Mouse (Mus musculus) MEL (cell line): ENCODE measurements at regions not wholly inside any gene's neighbourhood (a gene's known extent, or its start where the extent isn't known, plus 50 kb on each side); places are given as distances from the start of the nearest gene placed in this dataset.

Experiments
- DNase-seq: peaks from one replicate; pipeline ENCODE4 v3.0.0; 2011; ENCODE audit warnings: low read depth, low spot score
- H3K27ac ChIP-seq: 2 replicates; pipeline ENCODE4 v1.5.1; 2012; ENCODE audit warnings: low read depth, mild to moderate bottlenecking, control low read depth, low read length, moderate library complexity; ENCODE audit not compliant: control insufficient read depth
- H3K27me3 ChIP-seq, 2 experiments: fragments of 150-350 bp in 1 of 2; sonication (generic) in 1 of 2; 2 replicates each; pipeline ENCODE4 v1.6.1; 2012; ENCODE audit warnings: low read length in 2 of 2, mild to moderate bottlenecking in 2 of 2, improper control_type of control experiment in 1 of 2, moderate library complexity in 1 of 2; ENCODE audit not compliant: insufficient read depth in 2 of 2, control insufficient read depth in 1 of 2
- H3K36me3 ChIP-seq, 2 experiments: 2 replicates each; pipeline ENCODE4 v1.6.1; 2012 to 2014; ENCODE audit warnings: low read length in 2 of 2, improper control_type of control experiment in 1 of 2, inconsistent platforms in 1 of 2, mild to moderate bottlenecking in 1 of 2; ENCODE audit not compliant: insufficient read depth in 2 of 2, control insufficient read depth in 1 of 2
- H3K4me1 ChIP-seq, 2 experiments: fragments of 150-350 bp in 1 of 2; sonication (generic) in 1 of 2; 2 replicates each; pipeline ENCODE4 v1.6.1; 2012; ENCODE audit warnings: low read length in 2 of 2, improper control_type of control experiment in 1 of 2, mild to moderate bottlenecking in 1 of 2; ENCODE audit not compliant: insufficient read depth in 2 of 2, control insufficient read depth in 1 of 2
- H3K4me3 ChIP-seq, 2 experiments: fragments of 150-350 bp in 1 of 2; sonication (generic) in 1 of 2; 2 replicates each; pipeline ENCODE4 v1.5.1; 2012; ENCODE audit warnings: low read depth in 2 of 2, low read length in 2 of 2, mild to moderate bottlenecking in 2 of 2, moderate library complexity in 2 of 2, control low read depth in 1 of 2, improper control_type of control experiment in 1 of 2; ENCODE audit not compliant: control insufficient read depth in 1 of 2, insufficient read depth in 1 of 2
- H3K79me2 ChIP-seq: 2 replicates; pipeline ENCODE4 v1.6.1; 2012; ENCODE audit warnings: mild to moderate bottlenecking, low read length, moderate library complexity; ENCODE audit not compliant: control insufficient read depth, poor library complexity, insufficient read depth
- H3K9ac ChIP-seq: 2 replicates; pipeline ENCODE4 v1.6.1; 2012; ENCODE audit warnings: low read depth, mild to moderate bottlenecking, control low read depth, low read length, moderate library complexity; ENCODE audit not compliant: control insufficient read depth, poor library complexity, severe bottlenecking
- H3K9me3 ChIP-seq: fragments of 150-350 bp; sonication (generic); replicated peaks from 2 replicates; pipeline ENCODE4 v1.6.1; 2012; ENCODE audit warnings: mild to moderate bottlenecking, low read length, improper control_type of control experiment, moderate library complexity; ENCODE audit not compliant: insufficient read depth
- CHD1 ChIP-seq: IDR thresholded peaks from 2 replicates; pipeline ENCODE4 v1.6.1; 2012; ENCODE audit warnings: low read depth, mild to moderate bottlenecking, inconsistent platforms, low read length, improper control_type of control experiment
- E2F4 ChIP-seq: IDR thresholded peaks from 2 replicates; pipeline ENCODE4 v1.6.1; 2011; ENCODE audit warnings: low read depth, low read length, improper control_type of control experiment, borderline replicate concordance
- ETS1 ChIP-seq: IDR thresholded peaks from 2 replicates; pipeline ENCODE4 v1.6.1; 2012; ENCODE audit warnings: low read depth, mild to moderate bottlenecking, inconsistent platforms, low read length, improper control_type of control experiment, moderate library complexity
- GABPA ChIP-seq: IDR thresholded peaks from 2 replicates; pipeline ENCODE4 v1.6.1; 2012; ENCODE audit warnings: low read depth, mild to moderate bottlenecking, inconsistent platforms, low read length, improper control_type of control experiment, moderate library complexity
- HCFC1 ChIP-seq: IDR thresholded peaks from 2 replicates; pipeline ENCODE4 v1.6.1; 2012; ENCODE audit warnings: low read depth, mild to moderate bottlenecking, inconsistent platforms, low read length, improper control_type of control experiment, moderate library complexity
- JUND ChIP-seq: IDR thresholded peaks from 2 replicates; pipeline ENCODE4 v1.6.1; 2011; ENCODE audit warnings: low read depth, mild to moderate bottlenecking, improper control_type of control experiment, low read length
- KAT2A ChIP-seq: conservative IDR thresholded peaks from 2 replicates; pipeline ENCODE4 v1.6.1; 2012; ENCODE audit warnings: low read depth, low read length, improper control_type of control experiment, inconsistent platforms
- MAFK ChIP-seq: IDR thresholded peaks from 2 replicates; pipeline ENCODE4 v1.6.1; 2011; ENCODE audit warnings: low read depth, mild to moderate bottlenecking, low read length, improper control_type of control experiment, borderline replicate concordance
- MAX ChIP-seq: IDR thresholded peaks from 2 replicates; pipeline ENCODE4 v1.6.1; 2011; ENCODE audit warnings: low read length, improper control_type of control experiment
- MEF2A ChIP-seq: IDR thresholded peaks from 2 replicates; pipeline ENCODE4 v1.6.1; 2014; ENCODE audit warnings: low read depth, mild to moderate bottlenecking, inconsistent platforms, low read length, improper control_type of control experiment; ENCODE audit not compliant: poor library complexity, insufficient replicate concordance, severe bottlenecking; ENCODE audit errors: extremely low read depth
- MXI1 ChIP-seq: IDR thresholded peaks from 2 replicates; pipeline ENCODE4 v1.6.1; 2011; ENCODE audit warnings: mild to moderate bottlenecking, low read depth, low read length, improper control_type of control experiment
- MYB ChIP-seq: IDR thresholded peaks from 2 replicates; pipeline ENCODE4 v1.6.1; 2011; ENCODE audit warnings: mild to moderate bottlenecking, low read depth, low read length, improper control_type of control experiment
- POLR2AphosphoS2 ChIP-seq: IDR thresholded peaks from 2 replicates; pipeline ENCODE4 v1.6.1; 2011; ENCODE audit warnings: low read length, improper control_type of control experiment
- POLR2AphosphoS5 ChIP-seq: IDR thresholded peaks from 2 replicates; pipeline ENCODE4 v1.6.1; 2012; ENCODE audit warnings: low read depth, borderline replicate concordance, mild to moderate bottlenecking, inconsistent platforms, low read length, moderate library complexity, mixed read lengths
- RCOR1 ChIP-seq: IDR thresholded peaks from 2 replicates; pipeline ENCODE4 v1.6.1; 2012; ENCODE audit warnings: low read depth, mild to moderate bottlenecking, inconsistent platforms, low read length, improper control_type of control experiment
- SIN3A ChIP-seq: IDR thresholded peaks from 2 replicates; pipeline ENCODE4 v1.6.1; 2012; ENCODE audit warnings: low read length, improper control_type of control experiment, inconsistent platforms
- ZC3H11A ChIP-seq: IDR thresholded peaks from 2 replicates; pipeline ENCODE4 v1.6.1; 2012; ENCODE audit warnings: low read depth, mild to moderate bottlenecking, inconsistent platforms, low read length, improper control_type of control experiment
- ZKSCAN1 ChIP-seq: IDR thresholded peaks from 2 replicates; pipeline ENCODE4 v1.6.1; 2012; ENCODE audit warnings: low read depth, mild to moderate bottlenecking, inconsistent platforms, low read length, improper control_type of control experiment, moderate library complexity
- ZMIZ1 ChIP-seq: IDR thresholded peaks from 2 replicates; pipeline ENCODE4 v1.6.1; 2012; ENCODE audit warnings: low read depth, mild to moderate bottlenecking, inconsistent platforms, low read length, improper control_type of control experiment, moderate library complexity

DNA sequence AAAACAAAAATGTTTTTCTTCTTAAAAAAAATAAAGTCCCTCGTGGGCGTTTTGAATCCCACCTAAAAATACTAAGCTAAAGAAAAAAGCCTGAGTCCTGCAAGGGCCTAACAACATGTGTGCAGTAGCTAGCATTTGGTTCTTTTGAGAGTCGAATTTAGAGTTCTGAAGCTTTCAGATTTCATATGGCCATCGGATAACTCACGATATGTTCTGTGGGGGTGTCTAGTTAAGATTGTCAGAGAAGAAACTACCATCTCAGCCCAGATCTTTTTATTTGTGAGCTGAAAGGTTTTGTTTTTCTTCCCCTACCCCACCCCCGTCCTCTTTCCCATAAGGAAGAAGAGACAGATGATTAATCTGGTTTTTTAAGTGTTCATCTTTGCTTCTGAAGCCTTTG is 327.8 kb downstream of the Slc4a3 start:
- no peak for DNase-seq
- Histone ChIP-seq H3K9me3 (no peaks in the 10 kb centered on the region), H3K79me2 (no peaks in the 10 kb centered on the region), H3K4me1 (no peaks in the 10 kb centered on the region), H3K9ac (no peak overlapping the region), H3K27ac (no peak overlapping the region), H3K36me3 (no peaks in the 10 kb centered on the region), H3K4me3 (no peak overlapping the region), H3K27me3 (no peaks in the 10 kb centered on the region)
- TF ChIP-seq MEF2A (no peak), KAT2A (no peak), MXI1 (no peak), CHD1 (no peak), ETS1 (no peak), ZKSCAN1 (no peak), MAX (no peak), MYB (no peak), POLR2AphosphoS2 (no peak), POLR2AphosphoS5 (no peak), GABPA (no peak), RCOR1 (no peak), MAFK (no peak), E2F4 (no peak)

DNA sequence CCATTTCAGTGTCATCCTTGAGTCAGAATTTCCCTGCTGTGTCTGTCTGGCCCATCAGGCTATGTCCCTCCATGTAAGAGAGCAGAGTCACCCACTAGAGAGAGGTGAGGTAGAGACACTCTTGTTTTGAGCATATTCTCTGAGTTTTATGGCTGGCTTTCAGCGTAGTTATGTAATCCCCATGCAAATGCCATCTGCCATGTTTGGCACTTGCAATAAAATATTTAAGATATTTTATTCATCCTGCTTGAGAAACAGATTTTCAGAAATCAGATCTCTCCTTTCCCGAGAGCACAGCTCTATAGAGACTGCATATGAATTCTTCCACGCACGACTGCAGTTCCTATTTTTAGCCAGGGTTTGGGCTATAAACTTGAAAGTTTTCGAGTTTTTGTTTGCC is 331.1 kb downstream of the Slc4a3 start:
- Histone ChIP-seq H3K27ac (no peak overlapping the region), H3K4me1 (no peaks in the 10 kb centered on the region), H3K4me3 (no peak overlapping the region), H3K9me3 (no peaks in the 10 kb centered on the region), H3K36me3 (no peaks in the 10 kb centered on the region), H3K27me3 (no peaks in the 10 kb centered on the region), H3K79me2 (no peaks in the 10 kb centered on the region), H3K9ac (no peak overlapping the region)
- TF ChIP-seq POLR2AphosphoS5 (no peak), GABPA (no peak), ZKSCAN1 (no peak), MYB (no peak), KAT2A (no peak), ZMIZ1 (no peak), JUND (no peak), SIN3A (no peak), HCFC1 (no peak), ZC3H11A (no peak)
- no peak for DNase-seq
